Mouse (Mus musculus) kidney, adult 2 months (tissue): ENCODE data around the gene AI467606.

ENCODE experiments used
- CTCF ChIP-seq: fragments of 200-500 bp; conservative IDR thresholded peaks from 2 replicates; pipeline ENCODE4 v1.5.1; 2011; ENCODE audit warnings: low read depth, mild to moderate bottlenecking, control low read depth, low read length, moderate library complexity, mixed read lengths; ENCODE audit not compliant: insufficient read depth, insufficient read length
- POLR2A ChIP-seq: fragments of 200-500 bp; IDR thresholded peaks from one replicate; pipeline ENCODE4 v1.6.1; 2011; ENCODE audit warnings: low read depth, low read length, control low read depth

GRCm38 (mm10) chr7:127088901-127089845 lies 2.0 kb upstream of the AI467606 start:
- TF ChIP-seq CTCF: no peak
- TF ChIP-seq POLR2A: no peak
